Mouse (Mus musculus) adrenal gland, postnatal 36 days (tissue): ENCODE measurements around the gene Zswim7. TPM values are rescaled to one million over a fixed set of nuclear protein-coding genes. Genes with fewer than 3 reads are reported as not detected.
"Not testable (repeated sequence)": the region's sequence is repeated elsewhere in the genome, so short reads cannot be mapped to it uniquely, and the experiment has no call there.

Experiments
- DNase-seq, 2 experiments: peaks; one replicate each; pipeline ENCODE4 v3.0.0; 2021; ENCODE audit warnings: mixed read lengths in 1 of 2
- long read RNA-seq, 2 experiments: library from polyadenylated mRNA; stranded (forward); transcript quantifications; one replicate each; pipeline ENCODE4 v2.0.0; 2021; ENCODE audit warnings: borderline sequencing depth in 2 of 2
- total RNA-seq, 2 experiments: library from RNA; stranded (reverse); gene quantifications; 2 replicates each; pipeline ENCODE4 v1.2.3; 2021

Gene Zswim7
- 10 to 100 TPM; 11.9 to 25.0 TPM for total RNA-seq
- long read RNA-seq, experiment 1, transcript Zswim7-201 (5 exons, 732 nt): major isoform, 13 of 20 reads
- long read RNA-seq, experiment 1, partial matches to known transcripts: 1 of 20 reads
- long read RNA-seq, experiment 1, other reads (novel, unspliced or antisense): 6 of 20 reads
- long read RNA-seq, experiment 2, transcript Zswim7-201 (5 exons, 732 nt): major isoform, 8 of 13 reads
- long read RNA-seq, experiment 2, partial matches to known transcripts: 2 of 13 reads
- long read RNA-seq, experiment 2, other reads (novel, unspliced or antisense): 3 of 13 reads

DNA sequence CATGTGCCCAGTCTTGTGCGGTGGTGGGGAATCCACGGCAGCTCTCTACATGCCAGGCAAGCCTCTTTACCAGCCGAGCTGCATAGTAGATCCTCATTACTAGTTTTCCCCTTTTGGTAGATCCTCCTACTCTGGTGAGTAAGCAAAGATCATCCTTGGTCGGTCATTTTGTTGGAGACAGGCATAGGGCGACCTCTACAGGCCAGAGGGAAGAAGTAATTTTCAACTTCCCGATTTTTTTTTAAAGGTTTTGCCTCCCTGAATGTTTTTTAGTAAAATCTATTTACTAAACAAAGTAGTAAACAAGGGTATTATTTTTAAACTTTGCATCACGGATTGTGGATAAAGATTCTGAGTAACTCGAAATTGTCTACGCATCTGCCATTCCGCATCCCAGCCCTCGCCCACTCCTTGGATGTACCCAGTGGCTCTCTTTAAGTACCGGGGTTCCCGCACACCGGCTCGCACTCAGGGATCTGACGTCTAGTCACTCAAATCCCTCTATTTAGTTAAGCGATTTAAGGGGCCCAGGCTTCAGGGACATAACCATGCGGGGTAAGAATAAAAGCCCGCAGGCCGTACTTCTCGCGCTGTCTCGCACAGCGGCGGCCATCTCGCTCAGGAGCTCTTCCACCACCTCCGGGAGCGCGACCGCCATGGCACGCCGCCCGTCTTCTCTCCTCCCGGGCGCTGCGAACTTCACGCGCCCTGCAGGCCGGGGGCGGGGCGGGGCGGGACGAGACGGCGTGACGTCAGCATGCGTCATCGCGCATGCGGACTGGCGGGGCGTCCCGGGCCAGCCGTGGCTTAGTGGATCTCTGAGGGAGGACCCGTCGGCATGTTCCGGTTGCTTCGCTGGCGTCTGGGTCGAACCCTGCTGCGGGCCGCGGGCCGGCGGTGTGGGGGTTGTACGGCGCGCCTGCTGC lies at the start of gene Zswim7, which contains the start of gene Ttc19:
Zswim7 (minus strand) TSS at position 701 of the 926 bp plus-strand sequence.
Ttc19 (plus strand) TSS at position 799 of the 926 bp plus-strand sequence.
- DNase-seq: peak; percentile 93 to 95

DNA sequence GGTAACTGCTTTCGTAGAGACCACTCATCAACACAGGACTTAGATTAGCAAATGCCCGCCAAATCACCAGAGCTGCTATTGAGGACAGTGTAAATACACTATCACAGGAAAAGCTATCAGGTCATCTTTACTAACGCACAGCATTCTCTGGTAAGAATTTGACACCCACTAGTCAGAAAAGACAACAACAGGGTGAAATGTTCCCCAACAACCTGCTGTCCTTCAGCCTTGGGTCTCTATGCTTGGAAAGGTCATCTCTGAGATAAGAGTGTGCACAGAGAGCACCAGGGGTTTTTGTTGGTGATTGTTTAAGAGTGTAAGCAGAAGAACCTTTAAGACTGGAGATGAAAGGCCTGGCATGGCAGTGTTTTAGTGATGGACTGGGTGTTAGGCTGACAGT lies 42.5 kb upstream of the Zswim7 start:
- DNase-seq: no peak

DNA sequence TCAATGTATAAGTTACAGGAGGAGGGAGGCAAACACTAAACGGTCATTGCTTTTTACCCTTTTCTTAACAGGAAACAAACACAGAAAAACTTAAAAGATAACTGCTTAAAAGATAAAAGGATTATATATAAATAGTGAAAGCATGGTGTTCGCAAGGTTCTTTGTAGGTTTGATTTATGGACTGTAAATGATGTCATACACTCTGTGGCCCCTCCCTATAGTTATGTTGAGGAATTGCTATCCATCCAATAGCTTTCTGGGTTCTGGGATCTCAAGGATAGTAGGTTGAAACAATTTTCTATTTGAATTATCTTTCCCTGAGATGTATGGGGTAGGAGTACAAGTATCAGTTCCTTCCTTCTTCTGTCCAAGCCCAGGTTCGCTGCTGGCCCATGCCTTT lies 38.9 kb upstream of the Zswim7 start:
- no peak for DNase-seq

DNA sequence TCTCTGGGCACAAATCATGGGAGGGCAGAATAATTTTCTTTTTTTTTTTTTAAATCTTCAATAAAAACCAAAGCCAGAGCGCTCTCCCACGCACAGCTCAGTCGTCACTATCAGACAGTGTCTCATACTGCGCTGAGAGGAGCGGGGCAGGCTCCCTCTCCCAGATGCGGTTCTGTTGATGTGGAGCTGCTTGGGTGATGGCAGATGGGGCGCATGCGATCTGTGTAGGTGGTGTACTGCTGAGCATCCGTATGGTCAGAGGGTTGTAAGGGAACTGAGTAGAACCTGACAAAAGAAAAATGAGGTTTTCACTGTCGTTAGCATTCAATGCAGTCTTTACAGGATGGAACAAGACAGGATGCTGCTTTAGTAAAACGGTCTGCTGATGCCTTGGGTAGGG lies 36.6 kb upstream of the Zswim7 start:
- DNase-seq: no peak

DNA sequence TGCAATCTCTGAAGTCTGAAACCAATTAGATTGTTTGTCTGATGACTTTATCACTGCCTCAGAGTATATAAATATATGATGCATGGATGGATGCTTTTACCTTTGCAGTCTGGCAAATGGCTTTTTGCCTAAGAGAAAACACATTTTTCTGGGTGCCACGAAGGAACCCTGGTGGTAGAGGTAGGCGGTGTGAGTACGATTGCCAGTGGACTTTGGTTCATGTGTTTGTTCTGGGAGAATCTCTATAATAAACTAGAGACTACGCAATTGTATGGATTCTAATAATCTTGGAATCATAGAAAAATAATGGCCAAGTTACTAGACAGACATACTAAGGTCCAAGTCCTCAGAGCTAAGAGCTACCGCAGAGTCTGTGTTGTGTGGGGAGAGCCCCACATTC lies 33.8 kb upstream of the Zswim7 start:
- DNase-seq: no peak

DNA sequence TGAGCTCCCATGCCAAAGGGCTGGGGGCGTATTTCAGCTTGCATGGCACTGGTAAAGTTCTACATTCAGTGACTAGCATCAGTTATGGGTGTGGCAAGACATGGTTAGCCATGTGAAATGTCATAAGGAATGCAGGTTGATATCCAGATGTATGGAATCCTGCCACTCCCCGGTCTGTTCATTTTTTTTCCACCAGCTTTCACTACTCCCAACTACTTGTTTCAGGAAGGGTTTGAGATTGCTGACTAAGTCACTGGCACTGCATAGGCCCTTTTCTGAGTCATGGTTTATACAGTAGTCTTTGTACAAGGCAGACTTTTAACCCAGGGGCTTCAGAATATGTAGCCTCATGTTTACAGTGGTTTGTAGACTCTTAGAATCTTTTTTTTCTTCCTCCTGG lies 28.1 kb upstream of the Zswim7 start:
- no peak for DNase-seq

DNA sequence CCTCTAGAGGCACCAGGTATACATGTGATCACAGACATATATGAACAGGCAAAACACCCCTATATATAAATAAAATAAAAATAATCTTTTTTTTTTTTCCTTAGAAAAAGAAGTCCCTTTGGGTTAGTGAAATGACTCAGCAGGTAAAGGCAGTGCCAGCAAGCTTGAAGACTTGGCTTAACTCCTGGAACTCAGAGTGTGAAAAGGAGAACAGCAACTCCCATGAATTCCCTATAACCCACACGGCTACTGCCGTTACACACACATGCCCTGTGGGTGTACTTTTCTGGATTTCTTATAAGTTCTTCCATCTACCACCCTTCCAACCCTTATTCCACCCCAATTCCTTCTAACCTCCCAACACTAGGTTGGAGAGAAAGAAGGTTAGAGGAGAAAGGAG lies 24.7 kb upstream of the Zswim7 start:
- DNase-seq: peak in 1 of 2 experiments; percentile 13

DNA sequence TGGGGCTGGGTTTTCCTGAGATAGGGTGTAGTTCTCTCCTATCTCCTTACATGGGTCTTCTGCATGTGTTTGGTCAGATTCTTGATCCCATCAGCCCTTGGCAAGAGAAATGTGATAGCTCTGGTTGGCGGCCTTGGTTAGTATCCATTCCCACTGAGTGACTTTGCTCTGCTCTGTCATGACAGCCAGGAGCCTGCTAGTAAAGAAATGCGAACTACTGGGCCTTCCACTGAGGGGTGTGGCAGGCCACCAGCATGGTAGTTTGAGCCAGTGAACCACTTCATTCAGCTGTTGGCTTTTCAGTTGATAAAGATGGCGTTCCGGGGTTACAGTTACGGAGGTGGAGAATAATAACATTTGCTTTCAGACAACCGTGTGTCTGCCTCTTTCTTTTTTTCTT lies 17.7 kb upstream of the Zswim7 start:
- DNase-seq: no peak

DNA sequence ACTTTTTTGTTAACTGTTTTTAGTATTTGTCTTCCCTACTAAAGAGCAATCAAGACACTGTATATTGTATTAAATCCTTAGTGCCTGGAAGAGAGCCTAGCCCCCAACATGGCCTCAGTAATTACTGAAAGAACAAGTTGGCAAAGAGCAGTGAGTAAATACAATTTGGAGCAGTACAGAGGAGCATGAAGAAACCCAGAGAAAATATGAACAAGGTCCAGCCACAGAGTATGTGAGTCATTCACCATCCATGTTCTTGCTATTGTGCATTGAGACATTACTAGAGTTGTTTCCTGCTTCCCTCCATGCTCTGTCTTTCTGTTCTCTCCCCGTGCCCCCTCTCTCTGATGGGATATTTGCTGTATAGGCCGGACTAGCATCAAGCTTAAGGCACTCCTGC lies 12.9 kb upstream of the Zswim7 start:
- DNase-seq: no peak

DNA sequence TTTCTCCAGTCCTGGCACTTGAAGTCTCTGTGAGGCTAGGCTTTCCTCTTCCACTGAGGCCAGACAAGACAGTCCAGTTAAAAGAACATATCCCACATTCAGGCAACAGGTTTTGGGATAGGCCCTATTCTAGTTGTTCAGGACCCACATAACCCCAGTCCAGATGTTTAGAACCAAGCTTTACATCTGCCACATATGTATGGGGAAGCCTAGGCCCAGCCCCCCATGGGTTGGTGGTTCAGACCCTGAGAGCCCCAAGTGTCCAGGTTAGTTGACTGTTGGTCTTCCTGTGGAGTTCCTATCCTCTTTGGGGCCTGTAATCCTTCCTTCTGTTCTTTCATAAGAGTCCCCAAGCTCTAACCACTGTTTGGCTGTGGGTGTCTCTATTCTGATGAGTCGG lies 6.5 kb upstream of the Zswim7 start:
- DNase-seq: no peak

DNA sequence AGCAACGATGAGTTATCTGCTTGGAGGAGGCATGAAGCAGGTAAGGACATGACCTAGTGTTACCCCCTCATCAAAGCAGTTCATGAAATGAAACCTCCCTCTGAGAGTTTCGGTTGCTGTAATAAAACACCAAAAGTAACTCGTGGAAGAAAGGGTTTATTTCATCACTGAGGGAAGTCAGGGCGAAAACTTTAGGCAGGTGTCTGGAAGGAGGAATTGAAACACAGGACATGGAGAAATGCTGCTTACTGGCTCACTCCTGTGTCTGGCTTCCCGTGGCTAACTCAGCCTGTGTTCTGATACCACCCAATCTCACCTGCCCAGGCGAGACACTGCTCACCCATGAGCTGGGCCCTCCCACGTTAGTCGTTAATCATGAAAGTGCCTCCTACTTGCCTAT lies 3.8 kb upstream of the Zswim7 start:
- no peak for DNase-seq

DNA sequence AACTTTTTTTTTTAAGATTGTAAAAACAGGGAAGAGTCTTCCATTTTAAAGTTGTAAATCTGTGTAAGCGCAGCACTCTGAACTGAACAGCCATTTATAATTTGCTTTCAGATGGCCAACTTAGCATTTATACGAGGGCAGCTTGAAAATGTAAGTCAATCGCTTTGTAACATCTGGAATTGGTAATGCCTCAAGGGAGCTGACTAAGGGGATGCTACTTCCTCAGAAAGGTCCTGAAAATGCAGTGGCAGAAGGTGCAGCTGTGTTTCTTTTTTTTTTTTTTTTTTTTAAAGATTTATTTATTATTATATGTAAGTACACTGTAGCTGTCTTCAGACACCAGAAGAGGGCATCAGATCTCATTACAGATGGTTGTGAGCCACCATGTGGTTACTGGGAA lies 2.8 kb upstream of the Zswim7 start:
- not testable (repeated sequence) for DNase-seq

DNA sequence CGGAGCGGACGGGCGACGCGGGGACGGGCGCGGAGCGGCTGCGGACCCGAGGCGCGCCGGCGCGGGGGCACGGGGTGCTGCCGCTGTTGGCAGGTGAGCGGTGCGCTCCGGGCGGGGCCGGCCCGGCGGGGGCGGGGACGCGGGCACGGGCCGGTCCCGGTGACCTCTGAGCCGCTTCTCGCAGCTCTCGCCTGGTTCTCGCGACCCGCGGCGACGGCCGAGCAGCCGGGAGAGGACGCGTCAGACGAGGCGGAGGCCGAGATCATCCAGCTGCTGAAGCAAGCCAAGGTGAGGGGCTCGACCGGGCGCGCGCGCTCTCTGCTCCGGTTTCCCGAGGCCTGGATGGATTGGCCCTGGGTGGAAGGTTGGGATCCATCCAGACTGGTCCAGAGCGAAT lies 424 bp upstream of the Zswim7 start:
- DNase-seq: peak in 1 of 2 experiments; percentile 84

DNA sequence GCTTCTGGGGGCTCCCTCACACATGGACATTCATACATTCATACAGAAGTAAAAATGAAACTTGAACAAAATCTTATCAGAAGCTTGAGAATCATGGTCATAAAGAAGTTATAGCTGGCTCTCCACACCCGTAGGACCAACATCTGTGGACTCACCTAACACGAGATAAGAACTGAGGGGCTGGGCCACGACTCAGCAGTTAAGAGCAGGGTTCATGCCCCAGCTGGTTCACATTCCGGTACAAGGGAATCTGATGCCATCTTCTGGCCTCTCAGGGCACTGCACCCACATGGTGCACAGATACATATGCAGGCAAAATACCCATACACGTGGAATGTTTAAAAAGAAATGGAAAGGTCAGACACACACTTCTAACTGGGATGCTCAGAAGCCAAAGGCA lies 3.1 kb downstream of the Zswim7 start:
- peak; percentile 72 to 73 for DNase-seq

DNA sequence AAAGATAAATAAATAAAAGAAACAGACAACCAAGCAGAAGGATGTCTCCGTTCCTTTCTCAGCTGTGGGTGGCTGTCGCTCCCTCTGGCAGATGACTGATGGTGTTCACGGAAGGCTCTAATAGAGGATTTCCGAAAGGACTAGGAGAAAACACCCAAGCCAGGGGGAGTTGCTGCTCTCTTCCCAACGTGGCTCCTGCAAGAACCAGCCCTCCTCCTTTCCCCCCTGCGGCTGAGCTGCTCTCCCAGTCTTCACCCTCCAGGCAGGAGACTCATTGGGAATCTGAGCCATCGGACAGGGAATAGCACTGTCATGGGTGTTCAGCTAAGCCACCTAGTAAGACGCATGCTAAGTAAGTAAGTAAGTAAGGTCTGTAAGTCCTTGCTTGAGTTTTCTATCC lies 4.1 kb downstream of the Zswim7 start:
- DNase-seq: no peak

DNA sequence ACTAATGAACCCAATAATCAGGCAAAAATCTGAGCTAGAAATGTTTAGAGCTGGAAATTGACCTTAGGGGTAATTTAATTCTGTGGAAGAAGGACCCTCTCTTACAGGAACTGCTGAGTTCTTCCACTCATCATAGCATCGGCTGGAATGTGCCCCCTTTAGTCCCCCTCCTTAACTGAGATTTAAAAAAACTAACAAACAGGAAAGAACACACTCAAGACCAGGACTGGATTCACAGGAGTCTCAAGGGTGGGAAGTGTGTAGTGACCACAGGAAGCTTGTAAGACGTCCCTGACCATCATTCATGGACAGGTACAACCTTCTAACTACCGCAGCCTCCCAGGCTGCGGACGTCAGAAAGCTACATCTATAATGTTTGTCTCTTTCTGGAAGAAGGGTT lies 10.3 kb downstream of the Zswim7 start:
- no peak for DNase-seq

DNA sequence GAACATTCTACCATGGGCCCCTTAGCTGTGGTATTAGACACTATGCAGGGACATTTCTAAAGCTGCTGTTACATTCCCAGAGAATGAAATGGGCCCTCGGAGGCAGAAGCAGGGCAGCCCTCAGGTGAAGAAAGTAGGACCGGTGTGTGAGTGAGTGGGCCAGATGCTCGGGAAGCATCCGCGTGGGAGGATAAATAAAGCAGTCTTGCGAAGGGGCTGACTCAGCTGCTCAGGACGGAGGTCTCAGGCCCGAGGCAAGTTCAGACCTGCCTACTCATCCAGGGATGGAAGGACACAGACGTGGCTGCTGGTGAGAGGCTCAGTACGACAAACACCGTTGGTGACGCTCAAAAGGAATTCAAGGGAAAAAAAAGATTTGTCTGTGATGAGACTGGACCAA lies 12.1 kb downstream of the Zswim7 start:
- DNase-seq: no peak

DNA sequence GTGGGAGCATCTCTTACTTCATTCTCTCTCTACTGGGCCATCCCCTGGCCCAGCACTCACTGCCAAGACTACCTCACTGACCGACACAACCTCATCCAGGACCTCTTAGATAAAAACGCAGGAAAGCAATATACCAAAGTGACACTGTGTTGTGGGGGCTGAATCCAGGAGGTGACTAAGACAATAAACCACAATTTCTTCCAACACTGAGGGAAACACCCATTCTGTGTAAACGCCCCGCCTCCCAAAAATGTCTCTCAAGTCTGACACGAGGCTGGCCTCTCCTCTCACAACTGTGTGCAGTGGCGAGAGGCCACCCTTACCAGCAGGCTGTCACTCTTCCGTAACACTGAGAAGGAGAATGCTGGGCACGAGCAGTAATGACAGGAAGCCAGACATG lies 12.8 kb downstream of the Zswim7 start:
- DNase-seq: no peak

DNA sequence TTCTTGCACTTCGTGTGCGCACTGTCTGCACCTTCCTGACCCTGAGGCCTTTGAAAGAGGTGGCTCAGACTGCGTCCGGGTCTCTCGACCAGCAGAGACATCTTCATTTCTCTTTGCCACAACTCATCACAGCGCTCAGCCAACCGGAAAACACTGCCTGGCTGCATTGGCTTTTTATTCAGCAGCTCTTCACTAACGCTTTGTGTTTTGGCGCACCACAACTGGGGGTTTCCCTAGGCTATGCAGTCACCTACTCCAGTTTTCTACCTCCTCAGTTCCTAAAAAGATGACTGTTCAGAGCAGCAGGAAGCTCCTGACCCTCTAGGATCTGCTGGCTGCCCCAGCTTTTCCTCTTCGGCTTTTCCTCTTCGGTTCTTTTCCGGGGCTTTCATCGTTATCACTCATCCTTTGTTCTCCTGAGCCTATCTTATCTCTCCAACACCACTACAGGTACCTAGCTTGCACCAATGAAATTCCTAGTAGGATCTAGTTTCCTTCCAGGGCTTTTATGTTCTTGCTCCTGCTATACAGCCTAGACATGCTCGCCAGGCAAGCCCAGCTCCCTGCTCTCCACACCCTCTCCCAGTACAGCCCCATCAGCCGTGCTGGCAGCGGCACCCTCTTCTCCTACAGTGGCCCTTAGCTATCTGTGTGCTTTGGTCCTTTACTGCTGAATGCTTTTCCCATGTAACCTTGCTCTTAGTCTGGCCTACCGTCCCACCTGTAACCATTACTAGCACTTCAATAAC lies 14.5 kb downstream of the Zswim7 start:
- no peak for DNase-seq

DNA sequence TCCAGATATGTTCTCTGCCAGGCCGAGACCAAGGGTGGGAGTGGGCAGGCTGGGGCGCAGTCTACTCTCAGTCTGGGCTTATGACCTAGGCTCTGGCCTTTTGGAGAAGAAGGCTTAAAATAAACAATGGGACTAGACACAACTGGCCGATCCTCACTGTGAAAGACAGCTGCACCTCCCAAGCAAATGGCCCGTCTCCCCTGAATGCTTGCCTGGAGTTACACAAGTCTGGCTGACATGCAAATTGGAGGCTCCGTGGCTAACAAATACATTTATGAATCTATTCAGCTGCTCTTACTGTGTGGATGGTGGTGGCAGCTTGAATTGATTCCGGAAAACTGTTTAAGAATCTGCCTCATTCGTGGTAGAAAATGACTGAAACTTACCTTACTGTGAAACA lies 15.5 kb downstream of the Zswim7 start:
- no peak for DNase-seq

DNA sequence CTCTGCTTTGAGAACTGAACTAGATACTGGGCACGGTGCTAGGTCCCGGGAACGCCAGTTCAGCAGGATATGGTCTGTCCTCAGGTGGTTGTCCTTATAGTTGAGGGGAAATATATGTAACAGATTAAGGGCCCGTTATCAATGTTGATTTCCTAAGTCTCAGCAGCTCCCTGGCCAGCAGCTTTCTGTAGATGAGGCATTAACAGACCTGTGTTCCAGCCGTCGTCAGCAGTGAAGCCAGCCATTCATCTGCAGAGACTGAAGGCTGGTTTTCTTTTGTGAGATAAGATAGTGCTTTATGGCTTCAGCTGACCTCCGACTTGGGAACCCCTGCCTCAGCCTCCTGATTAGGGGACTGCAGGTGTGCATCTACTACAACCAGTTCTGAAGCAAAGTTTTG lies 17.2 kb downstream of the Zswim7 start:
- no peak for DNase-seq

DNA sequence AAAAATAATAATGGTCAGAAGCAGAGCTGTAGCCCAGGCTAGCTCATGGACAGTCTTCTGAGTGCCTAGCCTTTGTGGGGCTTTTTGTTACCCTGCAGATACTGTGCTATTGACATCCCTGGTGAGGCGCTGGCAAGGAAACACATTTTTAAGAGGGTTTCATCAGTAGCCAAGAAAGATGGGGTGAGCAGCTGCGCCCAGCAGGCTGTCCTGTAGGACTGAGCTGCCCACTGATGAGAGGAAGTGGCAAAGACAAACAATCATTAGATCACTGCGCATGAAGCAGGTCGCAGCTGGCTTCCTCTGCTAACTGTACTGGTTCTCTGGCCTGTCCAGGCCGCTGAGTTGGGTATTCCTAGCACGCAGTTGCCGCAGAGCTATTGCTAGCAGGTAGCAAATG lies 17.6 kb downstream of the Zswim7 start:
- DNase-seq: no peak

DNA sequence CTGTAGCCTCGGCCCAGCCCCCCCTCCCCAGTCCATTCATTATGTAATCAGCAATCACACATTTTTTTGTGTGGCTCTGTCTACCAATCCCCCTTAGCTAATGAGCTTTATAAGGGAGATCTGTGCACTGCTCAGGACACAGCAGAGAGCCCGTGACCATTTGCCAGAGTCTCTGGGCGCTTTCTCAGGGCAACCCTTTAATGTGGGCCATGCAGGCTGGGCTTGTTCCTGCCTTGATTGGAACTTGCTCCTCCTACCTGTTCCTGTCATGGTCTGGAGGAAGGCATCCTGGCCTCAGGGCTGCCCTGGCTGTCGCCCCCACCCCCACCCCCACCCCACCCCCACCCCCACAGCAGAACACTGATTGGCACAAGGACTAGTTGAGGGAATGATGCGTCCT lies 22.0 kb downstream of the Zswim7 start:
- DNase-seq: no peak
